Mouse (Mus musculus) embryonic fibroblast, embryonic 13.5 days (primary cell): ENCODE measurements around the gene Aqp8.

Source experiments
- CTCF ChIP-seq: IDR thresholded peaks from 2 replicates; pipeline ENCODE4 v1.5.1; 2011; ENCODE audit warnings: mild to moderate bottlenecking, control low read depth, low read length, moderate library complexity, borderline replicate concordance; ENCODE audit not compliant: insufficient read depth
- POLR2A ChIP-seq: IDR thresholded peaks from 2 replicates; pipeline ENCODE4 v1.6.1; 2011; ENCODE audit warnings: low read depth, mild to moderate bottlenecking, control low read depth, low read length, moderate library complexity

GRCm38 (mm10) chr7:123450515-123450914 lies 11.6 kb upstream of the Aqp8 start:
- TF ChIP-seq POLR2A (no peak), CTCF (no peak)
